Mouse (Mus musculus): ENCODE data around the gene Tfap2a.
A peak's percentile ranks its signal among the peaks of the same experiment; 100 is the strongest.

Tfap2a gene

DNA sequence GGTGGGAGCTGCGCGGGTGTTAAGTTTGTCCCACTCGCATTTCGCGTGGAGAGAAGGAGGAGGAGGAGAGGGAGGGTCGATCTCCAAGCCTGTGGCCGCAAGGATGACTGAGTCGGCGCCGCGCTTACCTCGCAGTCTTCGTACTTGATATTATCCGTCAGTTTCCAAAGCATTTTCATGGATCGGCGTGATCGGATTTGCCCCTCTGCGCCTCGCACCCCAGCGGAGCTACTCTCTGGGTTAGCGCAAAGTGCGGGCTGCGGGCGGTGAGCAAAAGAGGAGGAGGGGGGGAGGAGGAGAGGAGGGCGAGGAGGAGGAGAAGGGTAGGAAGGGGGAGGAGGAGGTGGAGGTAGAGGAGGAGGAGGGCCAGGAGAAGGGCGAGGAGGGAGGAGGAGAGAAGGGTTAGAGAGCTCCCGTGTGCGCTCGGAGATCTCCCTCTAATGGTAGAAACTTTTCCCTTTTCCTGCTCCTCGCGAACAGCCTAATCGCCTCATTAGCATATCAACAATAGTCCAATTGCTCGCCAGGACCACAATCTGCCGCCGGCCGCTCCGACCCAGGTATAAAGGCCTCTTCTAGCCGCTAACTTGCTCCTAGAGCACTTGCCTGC, 4.5 kb downstream of the Tfap2a start:
- DNase-seq: no peak

- DNase-seq: no peak
Observed at GRCm38 (mm10) chr13:40732816-40733541, 5.2 kb downstream of the Tfap2a start.

DNA sequence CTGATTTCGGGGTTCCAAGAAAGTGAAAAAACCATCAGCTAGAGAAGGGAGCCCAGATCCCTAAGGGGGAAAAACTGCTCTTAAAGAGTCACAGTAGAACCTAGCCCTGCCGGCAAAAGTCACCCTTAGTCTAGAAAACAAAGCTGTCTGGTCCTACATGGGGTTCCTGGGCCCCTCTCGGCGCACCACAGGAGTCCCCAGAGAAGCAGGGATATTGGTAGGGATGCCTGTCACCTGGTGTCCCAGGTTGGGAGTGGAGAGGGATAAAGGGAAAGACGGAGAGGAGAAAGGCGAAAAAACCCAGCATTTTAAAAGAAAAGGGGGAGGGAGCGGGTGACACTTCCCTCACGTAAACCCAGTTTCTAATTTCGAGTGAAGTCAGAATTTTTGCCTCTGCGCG, 6.1 kb downstream of the Tfap2a start:
- DNase-seq: no peak

DNA sequence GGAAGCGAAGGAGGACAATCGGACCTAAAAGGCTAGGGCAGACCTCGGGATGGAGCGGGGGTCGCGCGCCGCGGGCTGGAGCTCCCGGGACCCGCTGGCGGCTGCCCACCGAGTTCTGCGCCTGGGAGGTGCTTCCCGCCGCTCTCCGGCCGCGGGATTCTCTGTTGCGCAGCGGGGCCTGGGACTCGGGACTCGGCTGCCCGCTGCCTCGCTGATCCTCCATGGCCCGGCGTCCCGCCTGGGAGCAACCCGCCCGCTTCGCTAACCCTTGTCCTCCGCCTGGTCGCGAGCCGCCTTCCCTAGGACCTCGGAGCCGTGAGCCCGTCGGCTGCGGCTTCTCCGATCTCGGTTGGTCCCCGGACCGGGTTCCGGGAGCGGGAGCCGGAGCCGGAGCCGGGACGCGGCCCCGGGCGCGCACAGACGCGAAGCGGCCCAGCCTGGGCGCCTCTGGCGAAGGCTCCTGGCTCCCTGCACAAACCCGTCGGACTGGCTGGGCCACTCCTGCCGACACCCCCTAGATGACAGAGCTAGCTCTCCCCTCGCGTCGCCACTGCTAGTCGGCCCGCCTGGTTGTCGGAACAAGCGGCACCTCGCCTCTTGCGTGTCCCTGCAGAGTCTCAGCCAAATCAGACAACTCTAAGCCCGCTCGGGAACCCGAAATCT, 6.9 kb downstream of the Tfap2a start:
- DNase-seq: no peak

DNA sequence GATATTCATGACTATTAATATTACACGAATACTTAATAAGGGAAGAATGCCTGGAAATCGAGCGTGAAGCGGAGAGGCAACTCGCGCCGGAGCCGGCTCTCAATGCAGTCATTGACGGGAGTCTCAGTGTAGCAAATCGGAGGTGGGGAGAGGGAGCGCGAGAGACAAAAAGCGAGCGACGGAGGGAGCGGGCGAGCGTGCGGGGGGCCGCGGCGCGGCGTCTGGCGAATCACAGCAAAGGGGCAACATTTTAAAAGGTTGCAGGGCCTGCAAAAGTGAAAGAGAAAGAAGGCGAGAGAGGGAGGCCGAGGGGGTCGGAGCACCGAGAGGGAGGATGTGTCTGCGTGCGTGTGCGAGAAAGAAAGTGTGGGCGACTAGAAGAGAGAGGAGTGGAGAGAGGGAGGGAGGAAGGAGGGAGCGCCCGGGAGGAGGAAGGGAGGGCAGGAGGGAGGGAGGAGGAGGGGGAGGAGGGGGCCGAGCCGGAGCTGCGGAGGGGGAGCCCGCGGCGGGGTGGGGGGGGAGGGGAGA, 7.5 kb downstream of the Tfap2a start:
- peak; percentile 30 for DNase-seq

DNA sequence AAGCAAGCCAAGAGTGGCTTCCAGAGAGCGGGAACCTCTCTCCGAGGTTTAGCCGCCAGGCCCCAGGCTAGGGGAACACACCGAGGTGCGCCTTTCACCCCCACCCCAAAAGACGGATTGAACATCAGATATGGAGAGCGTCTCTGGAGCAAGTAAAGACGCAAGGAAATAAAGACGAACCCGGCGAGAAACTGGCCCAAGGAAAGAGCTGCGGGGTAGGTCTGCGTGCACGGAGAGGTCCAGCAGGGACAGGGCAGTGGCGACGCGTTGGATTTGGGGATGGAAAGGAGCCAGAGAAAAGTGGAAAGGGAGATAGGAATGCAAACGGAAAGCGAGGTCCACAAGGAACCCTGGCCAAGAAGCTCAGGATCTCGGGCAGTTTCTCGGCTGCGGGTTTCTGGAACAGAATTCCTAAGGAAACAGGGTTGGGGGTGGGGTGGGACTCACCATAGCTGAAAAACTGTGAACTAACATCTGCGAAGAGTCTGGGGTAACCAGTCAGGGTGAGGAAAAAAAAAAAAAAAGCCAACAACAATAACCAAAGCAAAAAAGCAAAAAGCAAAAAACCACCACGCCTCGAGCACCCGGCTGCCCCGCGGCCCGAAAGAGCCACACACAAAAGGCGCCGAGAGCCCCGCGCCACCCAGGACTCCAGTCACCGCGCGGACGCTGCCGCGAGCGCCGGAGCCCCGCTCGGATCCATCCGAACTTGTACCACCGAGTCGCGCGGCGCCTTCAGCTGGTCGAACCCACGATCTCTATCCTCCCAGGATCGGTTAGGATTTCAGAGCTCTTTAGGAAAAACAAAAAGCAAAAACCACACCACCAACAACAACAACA, 8.4 kb downstream of the Tfap2a start:
- DNase-seq: no peak

- no peak for DNase-seq
Observed at GRCm38 (mm10) chr13:40729037-40729436, 9.1 kb downstream of the Tfap2a start.

DNA sequence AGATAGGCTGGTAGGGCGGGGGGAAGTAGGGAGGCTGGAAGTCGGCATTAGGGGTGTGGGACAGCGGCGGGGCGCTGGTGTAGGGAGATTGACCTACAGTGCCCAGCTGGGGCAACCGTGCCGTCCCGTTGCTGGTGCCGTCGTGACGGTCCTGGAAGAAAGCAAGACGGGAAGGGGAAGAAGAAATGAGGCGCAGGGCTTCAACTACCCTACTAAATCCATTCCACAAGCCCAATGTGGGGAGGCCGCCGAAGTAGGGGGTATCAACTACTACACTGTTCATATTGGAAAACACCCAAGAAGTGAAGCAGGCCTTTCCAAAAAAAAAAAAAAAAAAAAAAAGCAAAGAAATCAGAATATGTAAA, 9.6 kb downstream of the Tfap2a start:
- DNase-seq: no peak

GRCm38 (mm10) chr13:40727731-40728625, 10.2 kb downstream of the Tfap2a start:
- no peak for DNase-seq

DNA sequence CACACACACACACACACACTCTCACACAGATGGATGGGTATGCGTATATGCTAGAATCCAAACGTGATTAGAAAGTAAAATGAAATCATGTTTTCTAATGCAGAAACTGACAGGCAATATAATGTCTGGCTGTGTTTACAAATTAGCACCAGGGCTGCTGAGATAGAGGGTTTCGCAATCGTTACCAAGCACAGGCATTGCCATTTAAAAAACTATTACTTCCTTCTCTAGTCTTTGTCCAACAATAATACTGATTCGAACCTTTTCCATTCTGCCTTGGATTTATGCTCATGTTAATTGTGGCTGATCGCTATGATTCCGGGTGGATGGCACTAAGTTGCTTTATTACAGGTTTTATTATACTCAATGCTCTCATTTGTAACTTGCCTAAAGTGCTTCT, 12.3 kb downstream of the Tfap2a start:
- DNase-seq: no peak

DNA sequence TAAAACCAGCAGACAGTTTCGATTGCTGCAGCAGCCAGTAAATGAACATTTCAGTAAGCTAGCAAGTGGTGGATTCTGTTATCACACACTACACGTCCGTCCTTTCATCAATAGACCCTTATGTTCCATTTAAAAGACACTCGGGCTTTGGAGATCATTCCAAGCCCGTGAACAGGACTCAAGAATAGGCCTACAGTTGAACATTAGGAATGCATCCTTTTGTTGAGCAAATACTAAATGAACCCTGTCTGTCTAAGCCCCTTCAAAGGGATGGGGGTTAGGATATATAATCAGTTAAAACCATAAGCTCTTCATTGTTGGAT, 14.6 kb downstream of the Tfap2a start:
- DNase-seq: no peak

GRCm38 (mm10) chr13:40722741-40723597, 15.2 kb downstream of the Tfap2a start:
- DNase-seq: peak; percentile 57

DNA sequence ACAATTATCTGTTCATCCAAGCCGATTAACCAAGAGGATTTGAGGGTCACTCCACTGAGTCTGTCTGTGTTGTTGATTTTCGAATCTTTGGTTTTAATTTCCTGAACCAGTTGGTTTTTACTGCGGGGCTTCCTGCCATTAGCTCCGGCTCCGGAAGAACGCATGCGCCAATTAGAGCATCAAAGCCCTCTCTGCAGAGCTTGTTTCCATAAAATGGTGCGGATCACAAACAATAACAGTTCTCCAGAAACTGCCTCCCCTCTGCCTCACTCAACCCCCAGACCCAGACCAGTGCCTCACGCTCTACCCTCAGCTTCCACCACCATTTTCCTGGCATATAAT, 18.5 kb downstream of the Tfap2a start:
- DNase-seq: no peak

DNA sequence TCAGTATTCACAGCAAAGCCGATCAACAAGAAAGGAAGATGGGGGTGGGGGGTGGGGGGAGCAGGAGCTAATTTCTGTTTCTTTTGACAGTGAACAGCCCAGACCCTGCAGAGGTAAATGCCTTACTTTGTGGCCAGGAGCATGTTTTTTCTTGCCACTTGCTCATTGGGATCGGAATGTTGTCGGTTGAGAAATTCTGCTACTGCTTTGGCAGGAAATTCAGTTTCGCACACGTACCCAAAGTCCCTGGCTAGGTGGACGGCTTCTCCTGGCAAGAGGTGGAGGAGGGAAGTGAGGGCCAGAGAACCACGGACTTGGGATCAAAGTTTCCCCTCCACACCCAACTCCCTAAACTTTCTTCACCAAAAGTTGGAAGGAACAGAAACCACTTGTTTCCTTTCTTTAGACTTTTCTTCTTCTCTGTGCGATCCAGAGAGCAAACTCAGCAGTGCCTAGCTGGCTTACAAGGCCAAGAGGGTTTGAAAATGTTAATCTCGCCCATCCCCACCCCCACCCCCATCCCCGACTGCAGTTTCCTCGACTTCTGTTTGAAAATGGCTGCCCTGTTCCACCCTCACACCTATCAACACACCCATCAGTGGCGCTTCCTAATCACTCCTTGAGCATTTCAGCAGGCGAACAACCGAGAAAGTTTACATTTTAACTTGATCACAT, 19.0 kb downstream of the Tfap2a start:
- DNase-seq: no peak

- no peak for DNase-seq
Observed at GRCm38 (mm10) chr13:40716771-40717716, 21.1 kb downstream of the Tfap2a start.

- no peak for DNase-seq
Observed at GRCm38 (mm10) chr13:40714531-40714930, 23.6 kb downstream of the Tfap2a start.

DNA sequence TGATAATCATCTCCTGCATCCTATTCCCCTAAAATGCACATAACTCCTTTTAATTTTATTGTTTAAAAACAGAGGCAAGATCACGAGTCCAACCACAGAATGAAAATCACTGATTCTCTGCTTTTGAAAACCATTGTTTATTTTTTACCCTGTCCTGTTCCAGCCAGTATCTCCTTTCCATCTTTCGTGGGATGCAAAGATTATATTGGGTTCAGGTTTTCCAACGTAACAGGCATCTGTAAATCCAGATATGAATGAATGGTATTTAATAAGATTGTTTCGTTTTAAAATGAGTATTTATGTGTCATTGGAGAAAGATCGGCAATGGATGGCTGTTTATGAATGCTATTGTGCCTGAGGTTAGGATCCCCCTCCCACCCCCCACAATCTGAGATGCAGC, 24.5 kb downstream of the Tfap2a start:
- no peak for DNase-seq

- no peak for DNase-seq
Observed at GRCm38 (mm10) chr13:40713241-40713640, 24.9 kb downstream of the Tfap2a start.

- no peak for DNase-seq
Observed at GRCm38 (mm10) chr13:40712526-40712832, 25.7 kb downstream of the Tfap2a start.
